Comparison of ENCODE assay signal across 8 mouse cellular contexts in genomic region chr9:66307341-66307740, GRCm38 (mm10). TPM values are rescaled to one million over a fixed set of nuclear protein-coding genes. Genes with fewer than 3 reads are reported as not detected.
DNase-seq lines count a peak whose midpoint lies in the region; ATAC-seq lines count a peak whose summit lies in the region.

No protein-coding gene starts in this region.

- H3K4me3 ChIP-seq in kidney, embryonic 16.5 days (ENCODE audit: low read length): no peak overlapping the region
- no peak overlapping the region for H3K4me3 ChIP-seq in midbrain, embryonic 11.5 days (ENCODE audit: low read depth, low read length)
- no peak overlapping the region for H3K4me3 ChIP-seq in midbrain, embryonic 15.5 days

- DNase-seq in kidney, adult 18-20 months: no peak
- DNase-seq in R1 (ENCODE audit: low read depth, low spot score): peak; percentile 80
- DNase-seq in gastrocnemius, postnatal 4 days (ENCODE audit: low spot score in 2 of 2): peak; percentile 23 to 46
- peak; percentile 32 for DNase-seq in lung, postnatal 14 days
- DNase-seq in T-cell, adult 2 months (ENCODE audit: low spot score): no peak
- DNase-seq in midbrain, embryonic 11.5 days (ENCODE audit: low spot score, missing footprints): no peak

- H3K36me3 ChIP-seq in kidney, embryonic 16.5 days (ENCODE audit: insufficient read depth, low read length): no peaks in the 10 kb centered on the region
- no peaks in the 10 kb centered on the region for H3K36me3 ChIP-seq in midbrain, embryonic 11.5 days (ENCODE audit: control insufficient read depth, insufficient read depth, low read length)
- H3K36me3 ChIP-seq in midbrain, embryonic 15.5 days (replicated peaks): no peaks in the 10 kb centered on the region

- H3K4me2 ChIP-seq in kidney, embryonic 16.5 days (replicated peaks; ENCODE audit: low read depth, low read length): no peak overlapping the region
- H3K4me2 ChIP-seq in midbrain, embryonic 11.5 days: no peak overlapping the region
- H3K4me2 ChIP-seq in midbrain, embryonic 15.5 days: no peak overlapping the region

- no peak overlapping the region for H3K27ac ChIP-seq in kidney, embryonic 16.5 days (ENCODE audit: low read length)
- H3K27ac ChIP-seq in midbrain, embryonic 11.5 days (ENCODE audit: low read depth, low read length): no peak overlapping the region
- no peak overlapping the region for H3K27ac ChIP-seq in midbrain, embryonic 15.5 days

- H3K27me3 ChIP-seq in kidney, embryonic 16.5 days (ENCODE audit: insufficient read depth, low read length): no peaks in the 10 kb centered on the region
- H3K27me3 ChIP-seq in midbrain, embryonic 11.5 days (ENCODE audit: control insufficient read depth, insufficient read depth, low read length): no peaks in the 10 kb centered on the region
- no peaks in the 10 kb centered on the region for H3K27me3 ChIP-seq in midbrain, embryonic 15.5 days (replicated peaks)

- no peaks in the 10 kb centered on the region for H3K4me1 ChIP-seq in kidney, embryonic 16.5 days (ENCODE audit: insufficient read depth, low read length)
- no peaks in the 10 kb centered on the region for H3K4me1 ChIP-seq in midbrain, embryonic 11.5 days (ENCODE audit: control insufficient read depth, insufficient read depth, low read length)
- H3K4me1 ChIP-seq in midbrain, embryonic 15.5 days: peaks cover 15% of the 10 kb centered on the region

- ATAC-seq in kidney, embryonic 16.5 days (ENCODE audit: low FRiP score, low TSS enrichment): peak; percentile 59; the same call in 1 of the 2 replicates
- no peak for ATAC-seq in midbrain, embryonic 11.5 days (ENCODE audit: low FRiP score)
- ATAC-seq in midbrain, embryonic 15.5 days (replicated peaks): no peak

- H3K9me3 ChIP-seq in kidney, embryonic 16.5 days (ENCODE audit: low read length): no peaks in the 10 kb centered on the region
- H3K9me3 ChIP-seq in midbrain, embryonic 11.5 days (ENCODE audit: control insufficient read depth, low read length): no peaks in the 10 kb centered on the region
- no peaks in the 10 kb centered on the region for H3K9me3 ChIP-seq in midbrain, embryonic 15.5 days

- no peak overlapping the region for H3K9ac ChIP-seq in kidney, embryonic 16.5 days (replicated peaks; ENCODE audit: low read length)
- H3K9ac ChIP-seq in midbrain, embryonic 11.5 days (ENCODE audit: low read length): no peak overlapping the region
- no peak overlapping the region for H3K9ac ChIP-seq in midbrain, embryonic 15.5 days

- WGBS in kidney, embryonic 16.5 days: 17% methylated on average over 2 of the region's 2 CpGs
- 40% methylated on average over 2 of the region's 2 CpGs for WGBS in midbrain, embryonic 11.5 days
- 55% methylated on average over 2 of the region's 2 CpGs for WGBS in midbrain, embryonic 15.5 days

RNA-seq across cellular contexts. Expression of gene Herc1, which starts 42.9 kb away (rescaled TPM):
- 18.5 and 21.1 TPM in 2 replicates for polyA plus RNA-seq in kidney, embryonic 16.5 days (2015; fragmentation: Nextera tagmentation; extraction: Ambion mirVana)
- 10 to 100 TPM; 35.7 to 38.7 TPM for total RNA-seq in gastrocnemius, postnatal 4 days (2021)
- polyA plus RNA-seq in midbrain, embryonic 11.5 days (2014; fragmentation: Nextera tagmentation; extraction: Ambion mirVana): 34.8 and 37.0 TPM in 2 replicates
- 50.5 and 55.2 TPM in 2 replicates for polyA plus RNA-seq in midbrain, embryonic 15.5 days (2015; fragmentation: Nextera tagmentation; extraction: Ambion mirVana)

Comparison
In these comparisons a context has a peak if more than half of its experiments do, and no peak if none do; other contexts are left out.
1. DNase-seq: peak in R1 (single experiment), gastrocnemius, postnatal 4 days (2 of 2) and lung, postnatal 14 days (single experiment); none in kidney, adult 18-20 months (single experiment), T-cell, adult 2 months (single experiment) and midbrain, embryonic 11.5 days (single experiment).